Mouse (Mus musculus) kidney, adult 2 months (tissue): ENCODE measurements around the gene Nlrp6.

ENCODE experiments used
- CTCF ChIP-seq: fragments of 200-500 bp; conservative IDR thresholded peaks from 2 replicates; pipeline ENCODE4 v1.5.1; 2011; ENCODE audit warnings: low read depth, mild to moderate bottlenecking, control low read depth, low read length, moderate library complexity, mixed read lengths; ENCODE audit not compliant: insufficient read depth, insufficient read length
- POLR2A ChIP-seq: fragments of 200-500 bp; IDR thresholded peaks from one replicate; pipeline ENCODE4 v1.6.1; 2011; ENCODE audit warnings: low read depth, low read length, control low read depth

GRCm38 (mm10) chr7:140879355-140879754, 41.3 kb upstream of the Nlrp6 start:
- TF ChIP-seq CTCF (no peak), POLR2A (no peak)
